Mouse (Mus musculus) kidney, embryonic 15.5 days (tissue): ENCODE data around the gene Pfn1. TPM values are rescaled to one million over a fixed set of nuclear protein-coding genes. Genes with fewer than 3 reads are reported as not detected.

Source experiments
- ATAC-seq: fragments of 200-750 bp; cut with Nextera tagmentation; replicated peaks from 2 replicates; pipeline ENCODE4 v1.8.0; 2017; ENCODE audit warnings: moderate TSS enrichment; ENCODE audit not compliant: low FRiP score
- H3K27ac ChIP-seq: fragments of 300-500 bp; sonication (generic); 2 replicates; pipeline ENCODE4 v1.5.1; 2015; ENCODE audit warnings: mild to moderate bottlenecking, inconsistent platforms
- H3K27me3 ChIP-seq: fragments of 300-500 bp; sonication (generic); 2 replicates; pipeline ENCODE4 v1.6.1; 2015; ENCODE audit warnings: inconsistent platforms
- H3K36me3 ChIP-seq: fragments of 300-500 bp; sonication (generic); 2 replicates; pipeline ENCODE4 v1.6.1; 2015; ENCODE audit warnings: inconsistent platforms
- H3K4me1 ChIP-seq: fragments of 300-500 bp; sonication (generic); 2 replicates; pipeline ENCODE4 v1.6.1; 2015; ENCODE audit warnings: inconsistent platforms
- H3K4me2 ChIP-seq: fragments of 300-500 bp; sonication (generic); 2 replicates; pipeline ENCODE4 v1.6.1; 2015; ENCODE audit warnings: moderate library complexity, mild to moderate bottlenecking, inconsistent platforms
- H3K4me3 ChIP-seq: fragments of 300-500 bp; sonication (generic); replicated peaks from 2 replicates; pipeline ENCODE4 v1.5.1; 2015; ENCODE audit warnings: mild to moderate bottlenecking, inconsistent platforms
- H3K9ac ChIP-seq: fragments of 300-500 bp; sonication (generic); 2 replicates; pipeline ENCODE4 v1.6.1; 2015; ENCODE audit warnings: mild to moderate bottlenecking, inconsistent platforms
- H3K9me3 ChIP-seq: fragments of 300-500 bp; sonication (generic); replicated peaks from 2 replicates; pipeline ENCODE4 v1.6.1; 2016; ENCODE audit warnings: inconsistent platforms
- WGBS: fragments of 180-500 bp; shearing (Covaris S2); methylation state at CpG from one replicate; pipeline ENCODE4 v1.1.7; 2015; ENCODE audit warnings: mixed read lengths; 5-methylcytosine and 5-hydroxymethylcytosine counted together
- polyA plus RNA-seq: library from polyadenylated mRNA; unstranded; fragments of >200 nt; fragmentation: Nextera tagmentation; extraction: Ambion mirVana; gene quantifications from 2 replicates; pipeline ENCODE4 v1.2.1, GENCODE M21; 2015

The Pfn1 gene
- polyA plus RNA-seq, 1 experiment from 2014 or later = 2,031 TPM

- no peaks in the 10 kb centered on the region for H3K27me3 ChIP-seq
- H3K4me2 ChIP-seq = peak overlapping the region; percentile 95
- peak overlapping the region; percentile 99 for H3K9ac ChIP-seq
- ATAC-seq = no peak
- H3K9me3 ChIP-seq = no peaks in the 10 kb centered on the region
- H3K4me3 ChIP-seq = peak overlapping the region; percentile 100
- H3K36me3 ChIP-seq = peaks cover 51% of the 10 kb centered on the region
- 47% methylated on average over 12 of the region's 12 CpGs for WGBS
- H3K4me1 ChIP-seq = peaks cover 73% of the 10 kb centered on the region
- peak overlapping the region; percentile 99 for H3K27ac ChIP-seq
Measured at GRCm38 (mm10) chr11:70652029-70652883, 2.2 kb downstream of the Pfn1 start.

- peaks cover 51% of the 10 kb centered on the region for H3K36me3 ChIP-seq
- peaks cover 65% of the 10 kb centered on the region for H3K4me1 ChIP-seq
- H3K27ac ChIP-seq = no peak overlapping the region
- H3K4me3 ChIP-seq = 0 out of 2 replicates have a peak overlapping the region, but pooled peaks have one; percentile 2
- no peak for ATAC-seq
- H3K9me3 ChIP-seq = no peaks in the 10 kb centered on the region
- H3K4me2 ChIP-seq = peak overlapping the region; percentile 95
- 83% methylated on average over 2 of the region's 2 CpGs for WGBS
- H3K27me3 ChIP-seq = no peaks in the 10 kb centered on the region
- H3K9ac ChIP-seq = no peak overlapping the region
Measured at GRCm38 (mm10) chr11:70651391-70651790, 3.1 kb downstream of the Pfn1 start.

GRCm38 (mm10) chr11:70650322-70651175 is 3.9 kb downstream of the Pfn1 start:
- no peaks in the 10 kb centered on the region for H3K9me3 ChIP-seq
- peak overlapping the region; percentile 95; the same call in 1 of the 2 replicates for H3K4me2 ChIP-seq
- H3K27me3 ChIP-seq = no peaks in the 10 kb centered on the region
- H3K4me1 ChIP-seq = peaks cover 65% of the 10 kb centered on the region
- WGBS = 71% methylated on average over 12 of the region's 12 CpGs
- H3K36me3 ChIP-seq = peaks cover 54% of the 10 kb centered on the region
- H3K4me3 ChIP-seq = peak overlapping the region; percentile 4; the same call in 1 of the 2 replicates
- H3K27ac ChIP-seq = peak overlapping the region; percentile 35; the same call in 1 of the 2 replicates
- ATAC-seq = no peak
- no peak overlapping the region for H3K9ac ChIP-seq

GRCm38 (mm10) chr11:70649185-70649734 is 5.2 kb downstream of the Pfn1 start:
- peaks cover 67% of the 10 kb centered on the region for H3K36me3 ChIP-seq
- no peaks in the 10 kb centered on the region for H3K27me3 ChIP-seq
- no peaks in the 10 kb centered on the region for H3K9me3 ChIP-seq
- peak overlapping the region; percentile 96 for H3K4me2 ChIP-seq
- H3K4me3 ChIP-seq = peak overlapping the region; percentile 84
- peak overlapping the region; percentile 87; the same call in 1 of the 2 replicates for H3K9ac ChIP-seq
- ATAC-seq = no peak
- WGBS = 71% methylated on average over 8 of the region's 8 CpGs
- peaks cover 66% of the 10 kb centered on the region for H3K4me1 ChIP-seq
- no peak overlapping the region for H3K27ac ChIP-seq

DNA sequence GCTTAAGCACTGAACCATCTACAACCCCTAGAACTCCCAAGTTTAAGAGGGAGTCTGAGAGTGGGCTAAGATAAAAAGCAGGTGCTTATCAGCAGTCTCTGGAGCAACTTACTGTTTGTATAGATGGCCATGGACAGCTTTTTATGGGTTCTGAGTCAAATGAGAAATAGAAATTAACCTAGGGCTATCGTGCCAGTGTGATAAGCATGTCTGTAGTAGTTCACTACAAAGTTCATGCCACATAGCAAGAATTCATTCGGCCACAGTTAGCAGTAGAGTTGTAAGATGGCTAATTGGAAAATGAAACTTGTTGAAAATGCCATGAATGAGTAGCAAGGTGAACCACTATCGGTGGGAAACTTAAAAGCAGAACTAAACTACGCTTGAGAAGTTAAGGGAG is 5.9 kb downstream of the Pfn1 start:
- 80% methylated on average over 4 of the region's 4 CpGs for WGBS

DNA sequence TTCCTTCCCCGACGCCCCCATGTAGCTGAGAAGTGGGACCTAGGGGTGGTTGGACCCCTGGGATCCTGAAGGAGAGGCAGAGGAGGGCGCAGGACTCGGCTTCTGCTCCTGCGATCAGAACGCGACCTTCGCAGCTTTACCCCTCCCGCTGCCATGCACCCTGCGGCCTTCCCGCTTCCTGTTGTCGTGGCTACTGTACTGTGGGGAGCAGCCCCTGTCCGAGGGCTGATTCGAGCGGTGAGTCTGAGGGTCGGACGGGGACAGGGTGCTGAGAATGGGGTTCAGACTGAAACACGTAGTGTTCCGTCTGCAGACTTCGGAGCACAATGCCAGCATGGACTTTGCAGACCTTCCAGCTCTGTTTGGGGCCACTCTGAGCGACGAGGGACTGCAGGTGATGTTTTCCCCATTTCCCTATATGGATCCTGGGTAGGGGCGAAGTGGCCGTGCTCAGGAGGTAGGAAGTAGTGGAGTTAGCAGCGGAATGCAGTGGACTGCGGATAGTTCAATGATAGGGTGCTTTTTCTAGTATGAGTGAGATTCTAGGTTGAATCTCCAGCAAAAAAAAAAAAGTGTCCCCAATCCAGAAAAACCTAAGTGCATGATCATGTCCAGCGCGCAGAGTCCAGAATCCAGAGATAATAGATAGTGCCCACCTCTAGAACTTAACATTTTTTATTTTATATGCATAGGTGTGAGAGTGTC is 6.6 kb downstream of the Pfn1 start:
- Histone ChIP-seq H3K4me3 (peak overlapping the region; percentile 84), H3K27me3 (no peaks in the 10 kb centered on the region), H3K4me1 (peaks cover 64% of the 10 kb centered on the region), H3K9ac (peak overlapping the region; percentile 87), H3K9me3 (no peaks in the 10 kb centered on the region), H3K4me2 (peak overlapping the region; percentile 96), H3K36me3 (peaks cover 77% of the 10 kb centered on the region), H3K27ac (peak overlapping the region; percentile 99)
- 3% methylated on average over 28 of the region's 28 CpGs for WGBS
- ATAC-seq = peak; percentile 17; the same call in 1 of the 2 replicates

More for the DNA sequence above, 5.9 kb downstream of the Pfn1 start:
- Histone ChIP-seq H3K27ac (peak overlapping the region; percentile 99; the same call in 1 of the 2 replicates), H3K4me3 (peak overlapping the region; percentile 84), H3K4me2 (peak overlapping the region; percentile 96), H3K27me3 (no peaks in the 10 kb centered on the region), H3K4me1 (peaks cover 66% of the 10 kb centered on the region), H3K36me3 (peaks cover 74% of the 10 kb centered on the region), H3K9me3 (no peaks in the 10 kb centered on the region), H3K9ac (peak overlapping the region; percentile 87)
- ATAC-seq = no peak

- Histone ChIP-seq H3K27ac (peak within 1 kb of the TSS; percentile 99), H3K36me3 (peaks cover 72% of the 10 kb centered on the region), H3K9ac (peak within 1 kb of the TSS; percentile 87), H3K4me2 (peak within 1 kb of the TSS; percentile 96), H3K27me3 (no peaks in the 10 kb centered on the region), H3K4me1 (peaks cover 55% of the 10 kb centered on the region), H3K4me3 (peak within 1 kb of the TSS; percentile 84), H3K9me3 (no peaks in the 10 kb centered on the region)
- peak; percentile 92 for ATAC-seq
- WGBS = under 1% methylated on average over 63 of the region's 63 CpGs
Measured at GRCm38 (mm10) chr11:70646691-70647650, 7.5 kb downstream of the Pfn1 start, which contains the start of the genes Rnf167 and Slc25a11. Gene Rnf167, plus strand, starts transcription at chr11:70647235. Gene Slc25a11, minus strand, starts transcription at chr11:70647479.

GRCm38 (mm10) chr11:70646259-70646555 is 8.2 kb downstream of the Pfn1 start:
- H3K4me1 ChIP-seq = peaks cover 48% of the 10 kb centered on the region
- peak overlapping the region; percentile 84 for H3K4me3 ChIP-seq
- peaks cover 64% of the 10 kb centered on the region for H3K36me3 ChIP-seq
- H3K27me3 ChIP-seq = no peaks in the 10 kb centered on the region
- H3K9ac ChIP-seq = peak overlapping the region; percentile 76
- H3K27ac ChIP-seq = peak overlapping the region; percentile 93
- 10% methylated on average over 3 of the region's 3 CpGs for WGBS
- peak overlapping the region; percentile 82 for H3K4me2 ChIP-seq
- H3K9me3 ChIP-seq = no peaks in the 10 kb centered on the region
- ATAC-seq = no peak

GRCm38 (mm10) chr11:70645461-70646258 is 8.8 kb downstream of the Pfn1 start:
- peak overlapping the region; percentile 93 for H3K27ac ChIP-seq
- 86% methylated on average over 12 of the region's 12 CpGs for WGBS
- ATAC-seq = no peak

GRCm38 (mm10) chr11:70644564-70645103 is 9.8 kb downstream of the Pfn1 start:
- ATAC-seq = no peak
- H3K36me3 ChIP-seq = peaks cover 49% of the 10 kb centered on the region
- H3K4me3 ChIP-seq = no peak overlapping the region
- H3K4me1 ChIP-seq = peaks cover 34% of the 10 kb centered on the region
- 95% methylated on average over 8 of the region's 8 CpGs for WGBS
- H3K27ac ChIP-seq = no peak overlapping the region
- H3K27me3 ChIP-seq = no peaks in the 10 kb centered on the region
- H3K9ac ChIP-seq = no peak overlapping the region
- H3K9me3 ChIP-seq = no peaks in the 10 kb centered on the region
- no peak overlapping the region for H3K4me2 ChIP-seq

More at GRCm38 (mm10) chr11:70645461-70646258, 8.8 kb downstream of the Pfn1 start:
- H3K36me3 ChIP-seq = peaks cover 59% of the 10 kb centered on the region
- peak overlapping the region; percentile 82 for H3K4me2 ChIP-seq
- H3K9ac ChIP-seq = peak overlapping the region; percentile 76
- peaks cover 42% of the 10 kb centered on the region for H3K4me1 ChIP-seq
- no peaks in the 10 kb centered on the region for H3K9me3 ChIP-seq
- no peaks in the 10 kb centered on the region for H3K27me3 ChIP-seq
- H3K4me3 ChIP-seq = peak overlapping the region; percentile 84
